Mouse (Mus musculus): ENCODE measurements around the gene Hoxb5.

The Hoxb5 gene

DNA sequence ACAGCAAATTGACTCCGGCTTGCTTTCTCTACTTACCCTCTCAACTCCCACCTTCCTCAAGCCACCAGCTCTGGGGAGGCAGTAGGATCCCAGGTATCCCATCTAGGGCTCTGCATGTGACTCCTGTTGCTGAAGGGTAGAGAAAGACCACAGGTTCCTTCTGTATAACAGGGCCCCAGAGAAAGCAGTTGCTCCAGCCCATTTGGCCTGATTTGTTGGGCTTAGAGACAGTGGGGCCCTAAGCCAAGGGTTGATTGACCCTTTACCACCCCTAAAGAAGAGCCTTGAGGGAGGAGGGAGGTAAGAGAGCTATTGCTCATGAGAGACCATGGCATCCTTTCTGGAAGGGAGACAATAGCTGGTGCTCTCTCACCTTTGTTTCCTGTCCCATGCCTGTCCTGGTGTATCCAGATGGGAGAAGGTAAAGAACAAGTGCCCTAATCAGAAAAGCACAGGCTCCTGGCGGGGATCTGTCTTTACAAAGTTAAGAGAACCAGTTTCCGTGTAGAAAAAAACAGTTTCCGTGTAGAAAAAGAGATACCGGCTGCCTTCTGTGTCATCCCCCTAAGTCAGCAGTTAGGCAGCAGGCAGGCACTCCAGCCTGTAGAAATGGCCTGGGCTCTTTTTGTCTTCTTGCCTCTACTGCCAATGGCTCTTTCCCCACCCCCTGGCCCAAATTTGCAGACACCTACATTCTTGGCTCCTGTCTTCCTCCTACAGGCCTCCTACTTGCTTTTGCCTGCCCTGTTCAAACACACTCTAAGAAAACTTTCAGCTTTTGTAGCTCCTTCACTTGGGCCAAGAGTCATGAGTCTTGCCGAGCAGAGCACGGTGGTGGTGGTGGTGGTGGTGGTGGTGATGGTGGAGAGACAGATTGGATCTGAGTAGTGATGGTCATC lies 36.1 kb downstream of the Hoxb5 start:
- in situ Hi-C loops (cut with MboI, MseI): no loop called here

DNA sequence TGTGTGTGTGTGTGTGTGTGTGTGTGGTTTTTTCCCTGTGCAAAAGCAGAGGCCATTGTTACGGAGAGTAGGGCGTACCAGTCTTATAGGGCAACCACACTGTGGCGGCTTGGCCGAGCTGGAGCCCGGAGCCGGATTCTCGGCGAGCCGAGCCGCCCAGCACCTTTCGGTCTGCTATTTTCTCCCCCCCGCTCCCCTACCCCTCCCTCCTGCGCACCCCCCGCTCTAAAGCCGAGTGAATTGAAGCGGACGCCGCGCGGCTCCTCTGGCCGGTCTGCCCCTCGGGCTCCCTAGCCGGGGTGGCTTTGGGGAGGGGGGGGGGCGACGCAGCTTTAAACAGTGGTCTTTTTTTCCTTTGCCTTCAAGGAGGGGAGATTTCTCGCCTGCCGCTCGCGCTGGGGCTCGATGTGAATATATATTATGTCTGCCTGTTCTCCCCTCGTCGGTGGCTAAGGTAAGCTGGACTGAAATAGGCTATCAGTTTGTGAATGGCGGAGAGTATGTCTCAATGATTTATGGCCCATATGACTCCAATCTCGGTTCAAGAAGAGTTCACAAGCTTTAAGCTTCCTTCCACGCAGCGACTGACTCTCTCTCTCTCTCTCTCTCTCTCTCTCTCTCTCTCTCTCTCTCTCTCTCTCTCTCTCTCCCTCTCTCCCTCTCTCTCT lies 37.7 kb downstream of the Hoxb5 start:
- in situ Hi-C loops (cut with MboI, MseI): no loop called here

DNA sequence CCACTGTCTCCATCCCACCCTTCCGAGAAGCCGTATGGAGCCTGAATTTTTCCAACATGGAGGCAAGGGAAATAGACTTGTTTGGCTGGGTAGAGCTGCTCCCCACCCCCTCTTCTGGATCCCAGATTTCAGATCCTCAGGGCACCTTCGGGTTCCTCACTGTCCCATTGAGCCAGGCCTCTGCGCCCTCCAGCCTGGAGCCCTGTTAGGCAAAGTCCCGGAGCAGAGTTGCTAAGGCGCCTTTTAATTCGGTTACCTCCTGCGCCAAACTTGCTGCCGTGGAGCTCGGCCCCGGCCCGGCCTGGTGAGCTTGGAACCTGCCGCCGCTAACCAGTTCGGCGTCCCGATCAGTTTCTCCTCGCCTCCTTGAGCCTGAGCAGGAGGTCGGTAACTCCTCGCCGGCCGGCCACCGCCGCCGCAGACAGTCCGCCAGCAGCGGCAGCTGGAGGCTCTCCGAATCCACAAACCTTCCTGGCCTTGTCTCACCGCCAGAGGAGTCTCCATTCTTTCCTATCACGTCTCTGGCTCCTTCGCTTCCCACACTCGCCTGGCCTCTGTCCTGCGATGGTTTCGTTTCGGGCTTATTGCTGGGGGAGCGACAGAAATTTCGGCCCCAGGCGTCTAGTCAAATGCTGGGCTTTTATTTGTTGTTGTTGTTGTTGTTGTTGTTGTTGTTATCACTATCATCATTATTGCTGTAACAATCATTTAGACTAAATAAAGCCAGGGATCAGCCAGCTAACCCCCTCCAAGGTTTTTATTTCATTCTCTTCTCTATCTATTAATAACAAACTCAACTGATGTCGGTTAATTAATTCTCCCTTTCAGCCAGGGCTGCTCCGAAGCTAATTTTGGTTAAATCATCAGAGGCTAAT lies 38.8 kb downstream of the Hoxb5 start:
- in situ Hi-C loops (cut with MboI, MseI): no loop called here

DNA sequence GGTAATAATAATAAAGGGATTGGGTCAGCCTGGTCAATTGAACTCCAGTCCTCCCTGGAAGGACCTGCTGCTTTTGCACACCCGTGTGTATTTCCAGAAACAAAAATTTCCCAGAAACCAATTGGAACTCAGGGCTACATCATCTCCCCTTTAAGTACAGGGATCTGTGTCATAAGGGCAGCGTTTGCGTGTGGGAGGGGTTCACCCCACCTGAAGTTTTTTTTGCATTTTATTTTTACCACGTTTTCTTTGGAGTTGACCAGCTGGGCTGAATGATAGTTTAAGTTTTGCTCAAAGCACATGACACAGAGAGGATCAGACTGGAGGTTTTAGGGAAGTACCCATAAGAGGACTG lies 39.4 kb downstream of the Hoxb5 start:
- in situ Hi-C loops (cut with MboI, MseI): no loop called here

DNA sequence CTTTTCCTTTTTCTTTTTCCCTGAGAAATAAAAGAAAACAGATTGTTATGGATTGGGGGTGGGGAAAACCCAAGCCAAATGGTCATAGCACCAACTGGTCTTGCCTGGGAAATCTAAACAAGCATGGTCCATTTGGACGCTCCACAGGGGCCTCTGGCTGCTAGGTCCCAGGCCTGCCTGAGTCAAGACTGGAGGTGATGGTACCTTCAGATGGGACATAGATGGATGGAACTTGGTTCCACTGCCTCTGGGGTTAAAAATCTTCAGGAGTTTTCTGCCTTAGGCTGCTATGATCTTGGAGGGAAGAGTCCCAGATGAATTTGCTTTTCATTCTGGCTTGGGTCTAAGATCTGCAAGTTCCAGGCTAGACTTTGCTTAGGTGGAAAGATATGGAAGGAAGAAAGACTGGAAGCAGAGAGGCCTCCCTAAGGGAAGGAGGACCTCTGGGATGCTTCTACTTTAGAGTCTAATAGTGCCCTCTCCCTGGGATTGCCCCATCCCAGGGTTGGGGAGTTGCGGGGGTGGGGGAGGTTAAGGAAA lies 40.1 kb downstream of the Hoxb5 start:
- in situ Hi-C loops (cut with MboI, MseI): no loop called here

DNA sequence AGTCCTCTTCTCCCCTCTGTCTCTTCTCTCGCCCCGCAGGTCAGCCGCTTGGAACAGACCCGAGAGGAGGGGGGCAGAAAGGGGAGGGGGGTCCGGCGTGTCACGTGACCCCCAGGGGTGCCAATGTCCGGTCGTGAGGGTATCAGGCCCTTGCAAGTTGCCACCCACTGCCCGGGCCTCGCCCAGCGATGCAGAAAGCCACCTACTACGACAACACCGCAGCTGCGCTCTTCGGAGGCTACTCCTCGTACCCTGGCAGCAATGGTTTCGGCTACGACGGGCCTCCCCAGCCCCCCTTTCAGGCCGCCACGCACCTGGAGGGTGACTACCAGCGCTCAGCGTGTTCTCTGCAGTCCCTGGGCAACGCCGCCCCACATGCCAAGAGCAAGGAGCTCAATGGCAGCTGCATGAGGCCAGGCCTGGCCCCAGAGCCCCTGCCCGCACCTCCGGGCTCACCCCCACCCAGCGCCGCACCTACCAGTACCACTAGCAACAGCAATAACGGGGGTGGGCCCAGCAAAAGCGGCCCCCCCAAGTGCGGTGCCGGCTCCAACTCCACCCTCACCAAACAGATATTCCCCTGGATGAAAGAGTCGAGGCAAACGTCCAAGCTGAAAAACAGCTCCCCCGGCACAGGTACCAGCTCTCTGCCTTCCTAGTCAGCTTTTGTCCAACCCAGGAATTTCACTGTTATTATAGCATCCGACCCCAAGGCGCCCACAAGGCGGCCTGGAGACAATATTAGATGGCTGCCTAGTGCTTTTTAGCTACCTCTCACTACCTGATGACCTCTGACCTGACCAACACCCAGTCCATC lies 41.1 kb downstream of the Hoxb5 start:
- in situ Hi-C loops (cut with MboI, MseI): no loop called here

DNA sequence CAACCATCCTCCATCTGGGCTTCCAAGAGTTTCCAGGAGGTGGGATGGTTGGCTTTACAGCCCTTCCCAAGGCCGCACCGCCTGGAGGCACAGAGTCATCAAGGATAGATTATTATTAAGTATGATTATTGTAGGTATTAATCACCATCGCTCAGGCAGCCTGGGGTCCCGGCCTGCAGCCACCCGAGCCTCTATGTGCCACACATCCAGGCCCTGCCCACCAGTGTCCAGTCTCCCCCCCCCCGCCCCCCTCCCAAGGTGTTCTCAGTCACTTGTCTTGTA lies 41.7 kb downstream of the Hoxb5 start:
- in situ Hi-C loops (cut with MboI, MseI): no loop called here

DNA sequence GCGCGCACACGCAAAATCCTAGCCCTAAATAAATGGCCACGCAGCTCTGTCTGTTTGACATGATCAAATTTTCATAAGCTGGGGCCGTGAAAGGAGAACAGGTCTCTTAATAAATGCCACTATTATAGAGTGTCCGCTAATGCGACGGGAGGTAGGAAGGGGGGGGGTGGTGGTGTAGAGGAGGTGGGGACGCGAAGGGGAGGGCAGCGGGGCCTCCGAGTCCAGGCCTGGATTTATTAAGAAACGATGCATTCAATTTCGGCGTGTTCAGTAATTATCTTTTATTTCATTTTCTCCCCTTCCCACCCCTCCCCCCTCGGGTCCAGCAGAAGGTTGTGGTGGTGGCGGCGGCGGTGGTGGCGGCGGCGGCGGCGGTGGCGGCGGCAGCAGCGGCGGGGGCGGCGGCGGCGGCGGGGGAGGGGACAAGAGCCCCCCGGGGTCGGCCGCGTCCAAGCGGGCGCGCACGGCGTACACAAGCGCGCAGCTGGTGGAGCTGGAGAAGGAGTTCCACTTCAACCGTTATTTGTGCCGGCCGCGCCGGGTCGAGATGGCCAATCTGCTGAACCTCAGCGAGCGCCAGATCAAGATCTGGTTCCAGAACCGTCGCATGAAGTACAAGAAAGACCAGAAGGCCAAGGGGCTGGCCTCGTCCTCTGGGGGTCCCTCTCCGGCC lies 42.2 kb downstream of the Hoxb5 start:
- in situ Hi-C loops (cut with MboI, MseI): no loop called here

DNA sequence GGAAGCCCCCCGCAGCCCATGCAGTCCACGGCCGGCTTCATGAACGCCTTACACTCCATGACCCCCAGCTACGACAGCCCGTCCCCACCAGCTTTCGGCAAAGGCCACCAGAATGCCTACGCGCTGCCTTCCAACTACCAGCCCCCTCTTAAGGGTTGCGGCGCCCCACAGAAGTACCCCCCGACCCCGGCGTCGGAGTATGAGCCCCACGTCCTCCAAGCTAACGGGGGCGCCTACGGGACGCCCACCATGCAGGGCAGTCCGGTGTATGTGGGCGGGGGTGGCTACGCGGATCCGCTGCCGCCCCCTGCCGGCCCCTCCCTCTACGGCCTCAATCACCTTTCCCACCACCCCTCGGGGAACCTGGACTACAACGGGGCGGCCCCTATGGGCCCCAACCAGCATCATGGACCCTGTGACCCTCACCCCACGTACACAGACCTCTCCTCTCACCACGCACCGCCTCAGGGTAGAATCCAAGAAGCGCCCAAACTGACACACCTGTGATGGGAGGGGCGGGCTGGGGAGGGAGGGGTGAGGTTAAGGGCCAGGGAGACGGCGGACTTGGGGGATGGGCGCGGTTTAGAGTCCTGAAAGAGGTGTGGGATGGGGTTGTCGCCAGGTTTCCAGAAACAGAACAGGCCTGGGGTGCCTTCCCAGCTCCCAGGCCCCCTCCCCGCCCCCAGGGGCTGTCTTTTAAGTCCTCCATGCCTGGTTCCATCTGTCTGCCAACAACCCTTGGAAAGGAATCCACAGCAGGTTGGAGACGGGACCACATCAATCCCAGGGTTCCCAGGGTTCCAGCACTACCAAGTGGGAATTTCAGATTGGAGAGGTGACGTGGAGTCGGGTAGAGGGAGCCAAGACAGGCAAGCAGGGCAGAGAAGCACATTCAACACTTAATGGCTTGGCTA lies 43.0 kb downstream of the Hoxb5 start:
- in situ Hi-C loops (cut with MboI, MseI): no loop called here

DNA sequence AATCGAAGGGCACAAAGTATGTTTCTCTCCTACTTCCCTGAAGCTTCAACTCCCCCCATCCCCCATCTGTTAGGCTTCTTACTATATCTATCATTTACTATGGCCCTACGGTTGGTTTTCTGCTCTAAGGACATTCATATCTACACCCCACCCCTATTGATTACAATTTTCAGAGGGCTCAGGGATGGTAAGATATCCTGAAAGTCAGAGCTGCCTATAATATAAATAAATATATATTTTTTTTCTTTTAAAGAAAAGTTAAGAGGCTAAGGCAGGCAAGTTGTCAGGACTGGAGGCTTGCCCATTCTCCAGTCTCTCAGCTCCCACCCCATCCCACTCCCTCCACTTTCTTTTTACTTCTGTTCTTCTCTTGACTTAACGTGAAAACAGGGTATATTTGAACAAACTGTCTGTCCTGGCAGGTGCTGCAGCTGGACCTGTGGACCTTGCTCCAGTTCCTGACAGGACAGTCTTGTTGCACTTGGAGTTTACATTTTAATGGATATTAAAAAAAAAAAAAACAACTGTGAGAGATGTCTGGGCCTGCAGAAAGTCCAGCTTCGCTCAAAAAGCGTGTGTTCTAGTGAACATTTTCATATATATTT lies 43.9 kb downstream of the Hoxb5 start:
- in situ Hi-C loops (cut with MboI, MseI): no loop called here

DNA sequence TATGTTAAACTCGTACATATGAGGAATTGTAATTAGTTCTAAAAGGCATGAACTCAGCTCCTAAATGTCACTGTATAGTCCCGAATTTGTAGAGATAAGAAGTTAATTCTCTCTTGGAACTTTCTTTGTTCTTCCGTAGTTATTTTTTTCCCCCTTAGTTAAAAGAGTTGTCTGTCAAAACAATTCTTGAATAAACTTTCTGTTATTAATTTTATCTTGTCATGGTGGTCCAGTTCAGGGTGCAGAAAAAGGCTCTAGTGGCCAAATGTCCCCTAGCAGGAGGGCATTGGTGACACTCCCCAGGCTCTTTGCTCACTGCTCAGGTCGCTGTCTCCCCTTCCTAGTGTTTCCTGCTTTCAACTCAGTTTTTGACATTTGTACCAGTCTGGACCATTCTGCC lies 44.6 kb downstream of the Hoxb5 start:
- in situ Hi-C loops (cut with MboI, MseI): no loop called here

DNA sequence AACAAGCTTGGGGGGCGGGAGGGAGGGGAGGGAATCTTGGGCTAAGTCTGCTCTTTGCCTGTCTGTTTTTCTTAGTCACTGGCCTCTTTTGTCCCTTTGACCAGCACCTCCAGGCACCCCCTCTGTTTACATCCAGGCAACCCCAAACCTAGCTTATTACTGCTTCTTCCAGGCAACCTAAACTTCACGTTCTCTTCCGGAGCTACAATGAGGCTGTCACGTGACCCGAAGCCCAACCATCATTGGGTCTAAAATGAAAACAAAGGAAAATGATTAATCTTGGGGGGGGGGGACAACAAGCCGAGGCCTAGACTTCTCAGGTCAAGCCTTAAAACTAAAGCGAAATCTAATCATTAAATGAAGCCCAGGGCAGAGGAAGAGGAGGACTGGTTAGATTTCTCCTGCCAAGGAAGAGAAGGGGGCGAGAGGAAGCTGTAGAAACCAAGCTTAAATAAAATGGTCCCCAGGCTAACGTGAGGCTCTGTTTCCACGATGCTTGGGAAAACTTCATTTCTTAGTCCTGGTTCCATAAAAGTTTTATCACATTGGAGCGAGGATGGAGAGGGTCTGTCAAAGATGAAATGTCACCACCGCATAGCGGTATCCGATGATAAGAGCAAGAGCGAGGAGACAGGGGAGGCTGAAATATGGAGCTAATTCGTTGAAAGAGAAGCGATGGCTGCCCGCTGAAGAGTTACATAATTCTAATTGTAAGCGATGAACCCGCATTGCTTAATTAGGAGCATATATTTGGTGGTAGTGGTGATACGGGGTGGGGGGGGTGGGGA lies 45.2 kb downstream of the Hoxb5 start:
- in situ Hi-C loops (cut with MboI, MseI): no loop called here

DNA sequence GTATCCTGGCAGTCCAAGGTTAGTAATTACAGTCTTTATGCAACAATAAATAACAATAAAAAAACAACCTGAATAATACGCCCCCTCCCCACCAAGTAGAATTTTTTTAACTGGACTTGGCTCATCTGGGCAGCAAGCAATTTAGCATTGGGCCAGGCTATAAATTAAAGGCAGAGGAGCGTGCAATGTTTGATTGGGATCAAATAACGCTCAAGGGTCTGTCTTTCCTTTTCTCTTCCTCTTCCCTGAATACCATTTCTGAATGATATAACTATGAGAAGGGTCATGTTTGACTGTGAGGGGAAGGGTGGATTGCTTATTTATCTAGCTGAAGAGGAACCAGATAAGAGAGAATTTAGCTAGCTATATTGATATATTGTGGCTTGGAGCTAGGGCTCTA lies 45.9 kb downstream of the Hoxb5 start:
- in situ Hi-C loops (cut with MboI, MseI): no loop called here

DNA sequence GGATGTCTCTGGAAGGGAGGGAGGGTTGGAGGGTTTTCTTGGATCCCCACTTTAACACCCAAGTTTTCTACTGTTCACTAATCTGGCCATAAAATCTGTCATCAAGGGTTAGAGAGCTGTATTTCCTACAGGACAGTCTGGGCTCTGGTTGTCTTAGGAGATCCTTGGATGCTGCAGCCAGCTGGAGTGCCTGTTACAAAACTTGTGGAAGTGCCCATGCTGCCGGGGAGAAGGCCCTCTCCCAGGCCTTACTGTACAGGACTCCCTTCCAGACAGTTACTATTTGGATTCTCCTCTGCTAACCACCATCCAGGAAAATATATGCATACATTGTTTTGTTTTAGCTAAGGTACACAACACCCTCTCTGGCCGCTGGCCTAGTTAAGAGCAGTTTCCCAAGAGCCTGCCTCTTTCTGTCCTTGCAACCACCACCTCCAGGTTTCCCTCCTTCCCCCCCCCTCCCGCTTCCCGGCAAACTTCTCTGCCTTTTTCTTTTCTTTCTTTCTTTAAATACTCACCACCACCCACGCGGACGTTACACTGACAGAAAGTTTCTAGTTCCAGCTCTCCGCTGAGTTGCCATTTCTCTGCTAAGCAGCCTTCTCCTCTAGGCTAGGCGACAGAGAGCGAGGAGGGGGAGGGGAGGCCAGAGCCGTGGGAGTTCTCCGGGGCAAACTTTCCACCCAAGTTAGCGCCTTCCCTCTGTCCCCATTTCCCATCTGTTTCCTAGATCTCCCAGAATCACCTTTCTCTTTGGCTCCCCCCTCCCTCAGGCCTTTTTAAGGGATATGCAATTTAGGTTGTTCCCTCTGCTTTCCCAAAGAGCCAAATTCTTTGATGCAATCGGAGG lies 46.6 kb downstream of the Hoxb5 start:
- in situ Hi-C loops (cut with MboI, MseI): no loop called here

DNA sequence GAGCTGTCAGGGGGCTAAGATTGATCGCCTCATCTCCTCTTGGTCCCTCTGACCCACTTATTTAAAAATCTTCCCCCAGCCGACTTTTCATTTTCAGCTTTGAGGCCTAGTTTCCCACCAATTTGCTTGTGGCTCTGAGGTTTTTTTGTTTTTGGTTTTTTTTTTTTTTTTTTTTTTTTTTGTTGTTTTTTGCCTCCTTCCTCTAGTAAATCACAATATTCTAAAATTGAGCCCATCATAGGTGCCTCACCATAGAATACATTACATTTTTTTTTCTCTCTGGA lies 47.1 kb downstream of the Hoxb5 start, which contains the start of gene Hoxb2:
Hoxb2 (plus strand) TSS at position 185 of the 284 bp plus-strand sequence.
- in situ Hi-C loops (cut with MboI, MseI): no loop called here

DNA sequence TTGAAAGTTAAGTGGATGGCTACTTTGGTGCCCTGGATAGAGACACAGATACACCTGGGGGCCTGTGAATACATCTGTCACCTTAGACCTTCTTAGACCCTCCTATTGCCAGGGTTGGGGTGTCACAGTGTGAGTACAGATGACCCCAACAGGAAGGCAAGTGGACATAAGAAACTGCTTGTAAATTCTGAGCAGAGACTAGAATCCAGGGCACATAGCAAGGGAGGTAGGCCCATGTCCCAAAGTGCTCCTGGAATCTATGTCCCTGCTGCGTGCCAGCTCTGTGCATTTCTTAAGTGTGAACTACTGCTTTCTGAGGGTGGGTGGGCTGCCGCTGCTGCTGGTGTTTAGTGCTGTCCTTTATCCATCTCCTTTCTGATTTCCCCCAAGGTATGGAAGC lies 47.7 kb downstream of the Hoxb5 start:
- in situ Hi-C loops (cut with MboI, MseI): no loop called here

DNA sequence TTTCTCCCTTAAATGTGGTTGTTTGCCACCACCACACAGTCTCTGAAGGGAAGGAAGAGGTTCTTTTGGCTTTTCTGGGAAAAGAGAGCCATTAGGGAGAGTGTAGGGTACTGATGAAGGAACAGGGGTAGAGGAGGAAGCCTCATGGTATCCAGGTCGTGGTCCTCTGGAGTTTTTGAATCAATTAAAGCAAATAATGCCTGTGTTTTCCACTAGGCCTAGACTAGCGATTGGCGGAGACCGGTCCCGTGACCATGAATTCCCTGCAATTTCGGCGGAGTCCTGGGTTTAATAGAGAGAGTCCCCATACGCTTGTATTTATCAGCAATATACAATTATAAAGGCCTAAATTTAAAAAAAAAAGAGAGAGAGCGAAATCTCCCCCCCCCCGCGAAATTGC lies 48.2 kb downstream of the Hoxb5 start:
- in situ Hi-C loops (cut with MboI, MseI): no loop called here

DNA sequence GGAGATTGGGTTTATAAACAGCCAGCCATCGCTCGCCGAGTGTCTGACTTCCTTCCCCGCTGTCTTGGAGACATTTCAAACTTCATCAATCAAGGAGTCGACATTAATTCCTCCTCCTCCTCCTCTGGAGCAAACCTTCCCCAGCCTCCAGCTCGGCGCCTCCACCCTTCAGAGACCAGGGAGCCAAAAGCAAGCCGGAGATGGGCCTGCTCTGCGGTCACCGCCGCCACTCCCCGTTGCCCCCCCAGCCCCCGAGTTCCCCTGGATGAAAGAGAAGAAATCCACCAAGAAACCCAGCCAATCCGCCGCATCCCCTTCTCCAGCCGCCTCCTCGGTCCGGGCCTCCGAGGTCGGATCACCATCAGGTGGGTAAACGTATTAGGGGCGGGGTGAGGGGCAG lies 48.7 kb downstream of the Hoxb5 start:
- in situ Hi-C loops (cut with MboI, MseI): no loop called here

Measured in T-helper 2 cell (primary cell).